Mouse (Mus musculus) CH12.LX (cell line): ENCODE measurements around the gene Bcar1.

Source experiments
- BHLHE40 ChIP-seq: IDR thresholded peaks from 2 replicates; pipeline ENCODE4 v1.6.1; 2011; ENCODE audit warnings: mild to moderate bottlenecking, low read depth, low read length, improper control_type of control experiment
- CHD2 ChIP-seq: IDR thresholded peaks from 2 replicates; pipeline ENCODE4 v1.6.1; 2011; ENCODE audit warnings: low read length, improper control_type of control experiment
- CTCF ChIP-seq, 2 experiments: IDR thresholded peaks in 1 of 2; conservative IDR thresholded peaks in 1 of 2; 2 replicates each; pipeline ENCODE4 v1.5.1; 2011 to 2012; ENCODE audit warnings: low read depth in 2 of 2, low read length in 2 of 2, improper control_type of control experiment in 1 of 2, inconsistent platforms in 1 of 2, mild to moderate bottlenecking in 1 of 2, moderate library complexity in 1 of 2
- KAT2A ChIP-seq: IDR thresholded peaks from 2 replicates; pipeline ENCODE4 v1.6.1; 2012; ENCODE audit warnings: low read length, improper control_type of control experiment, inconsistent platforms; ENCODE audit not compliant: insufficient replicate concordance
- MAFK ChIP-seq: IDR thresholded peaks from 2 replicates; pipeline ENCODE4 v1.6.1; 2011; ENCODE audit warnings: low read length, improper control_type of control experiment; ENCODE audit not compliant: insufficient replicate concordance

- TF ChIP-seq CTCF (conservative IDR thresholded peaks at IDR 0.05 in 1 of 2, IDR thresholded peaks at IDR 0.05 in 1 of 2; ENCODE audit: low read depth in 2 of 2, low read length in 2 of 2) (no peak), BHLHE40 (no peak), CHD2 (no peak), KAT2A (no peak), MAFK (no peak)
Measured at GRCm38 (mm10) chr8:111738867-111739266, 4.7 kb downstream of the Bcar1 start.
